Mouse (Mus musculus): ENCODE data around the gene Rpl3. TPM values are rescaled to one million over a fixed set of nuclear protein-coding genes. Genes with fewer than 3 reads are reported as not detected.
"Not testable (repeated sequence)": the region's sequence is repeated elsewhere in the genome, so short reads cannot be mapped to it uniquely, and the experiment has no call there.

Gene Rpl3
- polyA plus RNA-seq, 1 experiment, result 428 TPM

DNA sequence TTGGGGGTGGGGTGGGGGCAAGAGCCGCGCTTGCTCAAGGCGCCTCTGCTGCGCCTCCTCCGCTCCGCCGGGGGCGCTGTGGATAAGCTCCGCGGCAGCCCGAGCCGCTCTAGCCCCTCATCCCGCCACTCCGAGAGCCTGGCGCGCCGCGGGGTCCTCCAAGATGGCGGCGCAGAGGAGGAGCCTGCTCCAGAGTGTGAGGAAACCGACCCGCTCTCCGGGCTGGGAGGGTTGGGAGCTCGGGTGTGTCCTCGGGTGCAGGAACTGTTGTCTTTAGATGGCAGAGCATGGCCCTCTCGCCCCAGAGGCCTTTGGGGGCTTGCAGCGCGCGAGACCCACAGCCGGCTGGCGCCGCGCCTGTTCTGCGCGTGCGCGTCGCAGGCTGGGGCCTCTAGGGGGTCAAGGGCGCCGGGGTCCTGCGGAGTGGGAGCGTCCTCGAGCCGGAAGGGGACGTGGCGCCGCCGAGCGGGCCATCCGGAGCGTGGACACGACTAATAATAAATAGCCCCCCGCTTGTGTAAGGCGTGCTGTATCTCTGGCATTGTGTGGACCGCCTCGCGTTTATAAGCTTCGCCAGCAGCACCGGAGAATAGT lies 41.4 kb upstream of the Rpl3 start, which contains the start of gene Tab1:
Tab1 (plus strand) TSS at position 135 of the 594 bp plus-strand sequence.
- Histone ChIP-seq H3K4me3 (replicated peaks; ENCODE audit: extremely low read depth, low read depth, low read length) (peak within 1 kb of the TSS; percentile 89), H3K4me1 (ENCODE audit: control insufficient read depth, insufficient read depth, low read length) (no peaks in the 10 kb centered on the region; the same call in 1 of the 2 replicates)
- DNase-seq, result peak; percentile 92
- TF ChIP-seq CTCF (IDR thresholded peaks at IDR 0.05; ENCODE audit: insufficient read depth, low read length) (peak; percentile 39; the same call in 1 of the 2 replicates), POLR2A (IDR thresholded peaks at IDR 0.05; ENCODE audit: borderline replicate concordance, extremely low read depth, low read depth, low read length) (peak; percentile 61; the same call in 1 of the 2 replicates)
- WGBS, result 1% methylated on average over 59 of the region's 59 CpGs

GRCm38 (mm10) chr15:80132452-80132851 lies 40.8 kb upstream of the Rpl3 start:
- 61% methylated on average over 9 of the region's 9 CpGs for WGBS
- Histone ChIP-seq H3K4me1 (ENCODE audit: control insufficient read depth, insufficient read depth, low read length) (no peaks in the 10 kb centered on the region; the same call in 1 of the 2 replicates), H3K4me3 (replicated peaks; ENCODE audit: extremely low read depth, low read depth, low read length) (no peak overlapping the region)
- DNase-seq, result no peak
- TF ChIP-seq CTCF (IDR thresholded peaks at IDR 0.05; ENCODE audit: insufficient read depth, low read length) (no peak), POLR2A (IDR thresholded peaks at IDR 0.05; ENCODE audit: borderline replicate concordance, extremely low read depth, low read depth, low read length) (no peak)

DNA sequence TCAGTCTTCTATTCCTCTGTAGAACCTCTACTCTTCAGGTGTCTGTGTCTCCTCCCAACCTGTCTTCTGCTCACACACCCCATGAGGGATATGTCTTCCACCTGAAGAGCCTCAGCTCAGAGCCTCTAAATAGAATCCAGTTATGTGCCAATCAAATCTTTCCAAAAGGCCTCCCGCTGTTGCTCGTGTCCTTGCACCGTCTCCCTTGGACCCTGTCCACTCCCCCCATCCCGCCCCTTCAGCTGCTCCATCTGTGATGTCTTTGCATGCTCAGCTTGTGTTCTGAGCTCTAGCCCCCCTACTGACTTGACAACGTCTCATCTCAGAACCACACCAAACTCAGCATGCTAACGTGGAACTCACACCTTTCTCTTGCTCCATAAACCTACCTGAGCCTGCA lies 39.8 kb upstream of the Rpl3 start:
- DNase-seq, result no peak
- 78% methylated on average over 6 of the region's 6 CpGs for WGBS
- Histone ChIP-seq H3K4me1 (ENCODE audit: control insufficient read depth, insufficient read depth, low read length) (no peaks in the 10 kb centered on the region; the same call in 1 of the 2 replicates), H3K4me3 (replicated peaks; ENCODE audit: extremely low read depth, low read depth, low read length) (no peak overlapping the region)
- TF ChIP-seq POLR2A (IDR thresholded peaks at IDR 0.05; ENCODE audit: borderline replicate concordance, extremely low read depth, low read depth, low read length) (no peak), CTCF (IDR thresholded peaks at IDR 0.05; ENCODE audit: insufficient read depth, low read length) (no peak)

GRCm38 (mm10) chr15:80130689-80131088 lies 39.0 kb upstream of the Rpl3 start:
- Histone ChIP-seq H3K4me1 (ENCODE audit: control insufficient read depth, insufficient read depth, low read length) (no peaks in the 10 kb centered on the region; the same call in 1 of the 2 replicates), H3K4me3 (replicated peaks; ENCODE audit: extremely low read depth, low read depth, low read length) (no peak overlapping the region)
- no peak for DNase-seq
- 61% methylated on average over 5 of the region's 5 CpGs for WGBS
- TF ChIP-seq POLR2A (IDR thresholded peaks at IDR 0.05; ENCODE audit: borderline replicate concordance, extremely low read depth, low read depth, low read length), result no peak
- no peak for TF ChIP-seq CTCF (IDR thresholded peaks at IDR 0.05; ENCODE audit: insufficient read depth, low read length)

DNA sequence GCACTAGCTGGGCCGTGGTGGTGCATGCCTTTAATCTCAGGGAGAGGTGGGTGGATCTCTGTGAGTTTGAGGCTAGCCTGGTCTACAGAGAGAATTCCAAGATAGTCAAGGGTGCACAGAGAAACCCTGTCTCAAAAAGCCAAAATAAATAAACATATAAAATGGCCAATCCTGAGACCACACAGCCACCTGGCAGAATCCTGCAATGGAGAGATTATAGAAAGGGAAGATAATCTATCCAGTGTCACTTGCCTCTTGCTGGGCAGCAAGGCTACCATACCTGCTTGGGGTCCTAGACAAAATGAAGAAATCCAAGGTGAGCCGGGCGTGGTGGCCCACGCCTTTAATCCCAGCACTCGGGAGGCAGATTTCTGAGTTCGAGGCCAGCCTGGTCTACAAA lies 38.3 kb upstream of the Rpl3 start:
- 89% methylated on average over 6 of the region's 6 CpGs for WGBS
- no peak for TF ChIP-seq POLR2A (IDR thresholded peaks at IDR 0.05; ENCODE audit: borderline replicate concordance, extremely low read depth, low read depth, low read length)
- no peak for TF ChIP-seq CTCF (IDR thresholded peaks at IDR 0.05; ENCODE audit: insufficient read depth, low read length)
- no peak for DNase-seq
- H3K4me3 ChIP-seq (replicated peaks; ENCODE audit: extremely low read depth, low read depth, low read length), result no peak overlapping the region
- no peaks in the 10 kb centered on the region; the same call in 1 of the 2 replicates for H3K4me1 ChIP-seq (ENCODE audit: control insufficient read depth, insufficient read depth, low read length)

DNA sequence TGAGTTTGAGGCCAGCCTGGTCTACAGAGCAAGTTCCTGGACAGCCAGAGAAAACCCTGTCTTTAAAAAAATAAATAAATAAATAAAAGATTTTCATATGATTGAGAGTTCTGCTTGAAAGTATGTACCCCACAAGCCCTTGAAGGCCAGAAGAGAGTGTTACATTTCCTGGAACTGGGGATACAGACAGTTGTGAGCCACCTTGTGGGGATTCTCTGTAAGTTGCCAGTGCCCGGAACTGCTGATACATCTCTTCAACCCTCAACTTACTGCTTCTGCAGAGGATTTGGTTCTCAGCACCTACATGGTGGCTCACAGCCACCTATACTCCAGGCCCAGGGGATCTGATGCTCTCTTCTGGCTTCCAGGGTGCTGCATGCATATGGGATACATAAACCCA lies 35.5 kb upstream of the Rpl3 start:
- no peak for DNase-seq
- TF ChIP-seq POLR2A (IDR thresholded peaks at IDR 0.05; ENCODE audit: borderline replicate concordance, extremely low read depth, low read depth, low read length) (no peak), CTCF (IDR thresholded peaks at IDR 0.05; ENCODE audit: insufficient read depth, low read length) (no peak)
- H3K4me3 ChIP-seq (replicated peaks; ENCODE audit: extremely low read depth, low read depth, low read length), result no peak overlapping the region
- H3K4me1 ChIP-seq (ENCODE audit: control insufficient read depth, insufficient read depth, low read length), result no peaks in the 10 kb centered on the region
- WGBS, result 67% methylated on average over 1 of the region's 1 CpGs

DNA sequence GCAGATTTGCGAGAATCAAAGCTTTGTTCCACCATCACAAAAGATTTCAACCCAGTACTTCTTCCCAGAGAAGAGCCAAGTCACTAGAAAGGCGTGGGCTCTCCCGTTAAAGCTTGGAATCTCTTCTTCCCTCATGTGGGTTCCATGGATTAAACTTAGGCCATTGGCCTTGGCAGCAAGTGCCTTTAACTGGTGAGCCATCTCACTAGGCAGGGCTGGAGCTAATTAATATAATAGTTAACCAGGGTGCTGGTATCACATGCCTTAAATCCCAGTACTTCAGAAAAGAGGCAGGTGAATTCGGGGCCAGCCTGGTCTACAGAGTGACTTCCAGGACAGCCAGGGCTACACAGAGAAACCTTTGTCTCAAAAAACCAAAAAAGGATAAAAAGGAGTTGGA lies 33.0 kb upstream of the Rpl3 start:
- TF ChIP-seq CTCF (IDR thresholded peaks at IDR 0.05; ENCODE audit: insufficient read depth, low read length) (no peak), POLR2A (IDR thresholded peaks at IDR 0.05; ENCODE audit: borderline replicate concordance, extremely low read depth, low read depth, low read length) (no peak)

DNA sequence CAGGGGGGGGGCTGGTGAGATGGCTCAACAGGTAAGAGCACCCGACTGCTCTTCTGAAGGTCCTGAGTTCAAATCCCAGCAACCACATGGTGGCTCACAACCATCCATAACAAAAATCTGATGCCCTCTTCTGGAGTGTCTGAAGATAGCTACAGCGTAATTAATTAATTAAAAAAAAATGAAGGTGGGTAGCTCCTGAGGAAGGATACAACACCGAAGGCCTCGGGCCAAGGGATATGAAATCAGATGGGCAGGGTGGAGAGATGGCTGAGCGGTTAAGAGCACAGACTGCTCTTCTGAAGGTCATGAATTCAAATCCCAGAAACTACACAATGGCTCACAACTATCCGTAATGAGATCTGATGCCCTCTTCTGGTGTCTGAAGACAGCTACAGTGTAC lies 30.8 kb upstream of the Rpl3 start:
- H3K4me3 ChIP-seq (replicated peaks; ENCODE audit: extremely low read depth, low read depth, low read length); DNase-seq; H3K4me1 ChIP-seq (ENCODE audit: control insufficient read depth, insufficient read depth, low read length): not testable (repeated sequence)
- 89% methylated on average over 6 of the region's 6 CpGs for WGBS

More for the DNA sequence above, 33.0 kb upstream of the Rpl3 start:
- Histone ChIP-seq H3K4me3 (replicated peaks; ENCODE audit: extremely low read depth, low read depth, low read length) (no peak overlapping the region), H3K4me1 (ENCODE audit: control insufficient read depth, insufficient read depth, low read length) (no peaks in the 10 kb centered on the region)
- no peak for DNase-seq
- WGBS, result 70% methylated on average over 4 of the region's 4 CpGs

GRCm38 (mm10) chr15:80121721-80122325 lies 30.2 kb upstream of the Rpl3 start:
- no peak for TF ChIP-seq POLR2A (IDR thresholded peaks at IDR 0.05; ENCODE audit: borderline replicate concordance, extremely low read depth, low read depth, low read length)
- no peak for TF ChIP-seq CTCF (IDR thresholded peaks at IDR 0.05; ENCODE audit: insufficient read depth, low read length)
- 88% methylated on average over 9 of the region's 9 CpGs for WGBS

GRCm38 (mm10) chr15:80119076-80119475 lies 27.4 kb upstream of the Rpl3 start:
- 86% methylated on average over 6 of the region's 6 CpGs for WGBS
- Histone ChIP-seq H3K4me3 (replicated peaks; ENCODE audit: extremely low read depth, low read depth, low read length) (no peak overlapping the region), H3K4me1 (ENCODE audit: control insufficient read depth, insufficient read depth, low read length) (no peaks in the 10 kb centered on the region)
- no peak for DNase-seq
- TF ChIP-seq CTCF (IDR thresholded peaks at IDR 0.05; ENCODE audit: insufficient read depth, low read length) (no peak), POLR2A (IDR thresholded peaks at IDR 0.05; ENCODE audit: borderline replicate concordance, extremely low read depth, low read depth, low read length) (no peak)

More at GRCm38 (mm10) chr15:80121721-80122325, 30.2 kb upstream of the Rpl3 start:
- Histone ChIP-seq H3K4me3 (replicated peaks; ENCODE audit: extremely low read depth, low read depth, low read length) (no peak overlapping the region), H3K4me1 (ENCODE audit: control insufficient read depth, insufficient read depth, low read length) (no peaks in the 10 kb centered on the region)
- no peak for DNase-seq
